Mouse (Mus musculus) right cerebral cortex, adult 2 months (tissue): ENCODE results near the gene Mpp2.

Experiments
- DNase-seq, 2 experiments: peaks; one replicate each; pipeline ENCODE4 v3.0.0; 2021 to 2022; ENCODE audit warnings: low spot score in 2 of 2

The Mpp2 gene

DNA sequence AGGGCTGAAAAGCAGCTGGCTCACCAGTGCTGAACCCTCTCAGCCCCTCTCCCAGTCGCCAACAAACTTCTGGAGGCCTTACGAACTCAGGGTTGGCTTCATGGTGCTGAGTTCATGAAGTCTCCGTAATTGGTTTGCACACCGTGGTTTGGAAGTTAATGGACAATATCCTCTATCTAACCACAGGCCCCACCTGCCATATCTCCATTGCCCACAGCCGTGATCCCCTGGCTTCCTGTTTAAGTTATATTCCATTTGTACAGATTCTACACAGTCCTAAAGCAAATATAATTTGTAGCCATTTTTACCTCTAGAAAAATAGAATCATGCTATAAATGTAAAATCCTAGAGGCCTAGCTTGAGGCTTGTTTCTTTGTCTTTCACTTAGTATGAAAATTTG, 15.6 kb downstream of the Mpp2 start:
- DNase-seq = no peak

DNA sequence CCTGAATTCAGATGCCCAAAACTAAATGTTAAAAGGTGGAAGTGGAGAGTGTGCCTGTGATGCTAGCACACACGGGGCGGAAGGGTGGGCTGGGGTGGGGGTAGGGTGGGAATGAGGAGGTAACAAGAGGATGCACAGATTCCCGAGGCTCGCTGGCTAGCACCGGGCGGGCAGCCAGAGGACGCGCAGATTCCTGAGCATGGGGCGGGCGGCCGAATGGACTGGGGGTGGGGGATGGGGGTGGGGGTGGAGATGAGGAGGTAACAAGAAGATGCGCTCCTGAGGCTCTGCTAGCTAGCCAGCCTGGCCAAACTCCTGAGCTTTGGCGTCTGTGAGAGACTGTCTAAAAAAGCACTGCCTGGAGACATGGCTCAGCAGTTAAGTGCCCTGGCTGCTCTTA, 17.9 kb downstream of the Mpp2 start:
- DNase-seq = no peak

DNA sequence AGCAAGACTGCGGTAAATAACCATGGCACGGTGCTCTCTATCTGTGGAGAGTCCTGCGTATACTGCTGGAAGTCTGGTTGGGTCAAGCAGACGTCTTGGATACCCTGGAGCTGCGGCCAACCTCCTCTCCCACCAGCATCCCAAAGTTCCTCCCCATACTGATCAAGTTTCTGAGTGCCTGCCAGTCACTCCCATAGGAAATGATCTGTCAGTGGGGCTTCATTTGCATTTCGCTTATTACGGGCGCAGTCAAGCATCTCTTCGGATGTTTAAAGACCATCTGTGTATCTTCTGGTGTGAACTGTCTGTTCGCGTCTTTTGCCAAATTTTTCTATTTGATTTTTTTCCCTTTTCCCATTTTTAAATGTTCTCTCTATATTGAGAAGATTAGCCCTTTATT, 18.7 kb downstream of the Mpp2 start:
- DNase-seq = no peak

DNA sequence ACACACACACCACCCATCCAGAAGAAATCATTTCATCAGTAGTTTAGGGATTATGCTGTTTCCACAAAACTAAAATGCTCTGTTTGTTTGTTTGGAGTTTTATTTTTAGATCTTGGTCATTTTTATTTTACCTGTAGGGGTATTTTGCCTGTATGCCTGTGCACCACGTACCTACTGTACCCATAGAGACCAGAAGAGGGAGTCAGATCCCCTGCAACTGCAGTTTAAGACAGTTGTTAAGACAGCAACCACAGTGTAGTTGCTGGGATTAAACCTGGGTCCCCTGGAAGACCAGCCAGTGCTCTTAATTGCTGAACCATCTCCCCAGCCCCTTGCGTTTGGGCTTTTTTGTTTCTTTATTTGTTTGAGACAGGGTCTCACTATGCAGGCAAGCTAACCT, 19.3 kb downstream of the Mpp2 start:
- DNase-seq = no peak

DNA sequence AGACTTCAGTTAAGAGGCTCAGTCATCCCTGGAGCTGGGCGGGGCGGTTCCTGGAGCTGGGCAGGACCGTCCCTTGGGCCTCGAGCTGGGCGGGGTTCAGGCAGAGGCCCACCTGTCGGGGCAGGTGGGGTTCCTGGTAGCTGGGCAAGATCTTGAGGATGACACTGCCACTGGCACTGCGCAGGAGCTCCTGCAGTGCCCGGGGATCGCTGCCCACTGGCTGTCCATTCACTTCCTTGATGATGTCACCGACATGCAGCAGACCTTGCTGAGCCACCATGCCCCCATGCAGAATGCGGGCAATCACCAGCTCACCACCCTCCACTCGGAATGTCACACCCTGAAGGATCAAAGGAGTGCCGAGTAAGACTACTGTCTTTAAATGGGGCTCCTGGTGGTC, 25.2 kb downstream of the Mpp2 start:
- DNase-seq = no peak

DNA sequence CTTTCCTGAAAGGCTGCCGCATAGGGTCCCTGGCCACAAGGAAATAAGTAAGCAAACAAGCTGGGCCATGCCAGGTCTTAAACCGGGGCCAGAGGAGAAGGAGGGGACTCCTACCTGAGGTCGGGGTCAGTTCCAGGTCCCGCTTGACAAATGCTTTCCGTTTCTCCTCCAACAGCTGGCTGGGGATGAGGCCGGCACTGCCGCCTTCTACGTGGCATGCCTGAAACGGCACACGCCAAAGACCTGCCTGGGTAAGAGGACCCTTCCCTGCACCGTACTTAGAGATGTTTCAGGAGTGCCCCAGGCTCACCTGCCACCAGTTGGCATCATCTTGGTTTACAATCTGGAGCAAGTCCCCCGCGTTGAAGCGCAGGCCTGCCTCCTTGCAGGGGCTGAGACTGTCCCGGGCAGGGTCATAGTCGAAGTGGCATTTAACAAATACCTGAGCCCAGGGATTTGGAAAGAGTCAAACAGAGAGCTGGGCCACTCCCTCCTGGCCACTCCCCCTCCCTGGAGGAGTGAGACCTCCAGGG, 26.3 kb downstream of the Mpp2 start:
- no peak for DNase-seq

DNA sequence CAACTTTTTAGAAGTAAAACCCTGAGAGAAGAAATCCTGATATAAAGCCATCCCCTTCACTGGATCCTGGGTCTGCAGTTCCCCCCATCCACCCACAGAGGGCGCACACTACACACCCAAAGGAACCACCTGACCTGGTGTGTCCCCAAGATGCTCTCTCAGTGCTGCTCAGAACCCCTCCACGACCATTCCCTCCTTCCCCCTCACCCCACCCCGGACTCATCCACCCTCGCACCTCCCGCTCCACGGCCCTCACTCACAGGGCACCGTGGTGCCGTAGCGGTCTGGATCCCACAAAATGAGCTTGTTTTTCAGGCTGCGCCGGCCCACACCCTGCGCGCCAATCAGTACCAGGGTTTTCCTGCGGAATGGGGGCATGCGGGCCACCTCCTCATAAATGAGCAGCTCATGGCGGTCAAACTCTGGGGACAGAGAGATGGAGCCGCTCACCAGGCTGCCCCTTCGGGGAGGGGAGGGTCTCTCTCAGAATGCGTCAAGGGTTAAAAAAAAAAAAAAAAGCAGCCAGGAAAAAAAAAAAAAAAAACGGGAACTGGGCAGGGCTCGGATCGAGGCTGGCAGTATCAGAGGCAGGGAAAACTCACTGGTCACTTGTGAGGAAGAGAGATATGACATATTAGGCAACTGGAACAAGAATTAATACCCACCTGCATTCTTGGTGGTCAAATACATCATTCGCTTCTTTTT, 26.9 kb downstream of the Mpp2 start:
- DNase-seq = peak; percentile 85

DNA sequence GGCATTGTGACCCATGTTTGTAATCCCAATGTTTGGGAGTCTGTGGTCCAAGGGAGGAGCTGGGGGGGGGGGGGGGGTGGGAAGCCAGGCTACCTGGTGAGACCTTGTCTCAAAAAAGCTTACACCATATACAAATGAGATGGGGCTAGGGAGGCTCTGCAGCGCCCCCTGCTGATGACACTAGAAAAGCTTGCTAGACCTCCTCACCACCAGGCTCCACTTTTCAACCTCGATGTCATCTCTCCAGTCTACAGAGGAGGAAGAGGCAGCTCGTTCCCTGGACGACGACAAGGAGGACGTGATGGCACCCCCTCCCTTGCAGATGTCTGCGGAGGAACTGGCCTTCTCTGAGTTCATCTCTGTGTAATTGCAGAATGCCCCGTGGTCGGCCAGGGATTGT, 34.5 kb downstream of the Mpp2 start:
- peak; percentile 43 to 58 for DNase-seq

DNA sequence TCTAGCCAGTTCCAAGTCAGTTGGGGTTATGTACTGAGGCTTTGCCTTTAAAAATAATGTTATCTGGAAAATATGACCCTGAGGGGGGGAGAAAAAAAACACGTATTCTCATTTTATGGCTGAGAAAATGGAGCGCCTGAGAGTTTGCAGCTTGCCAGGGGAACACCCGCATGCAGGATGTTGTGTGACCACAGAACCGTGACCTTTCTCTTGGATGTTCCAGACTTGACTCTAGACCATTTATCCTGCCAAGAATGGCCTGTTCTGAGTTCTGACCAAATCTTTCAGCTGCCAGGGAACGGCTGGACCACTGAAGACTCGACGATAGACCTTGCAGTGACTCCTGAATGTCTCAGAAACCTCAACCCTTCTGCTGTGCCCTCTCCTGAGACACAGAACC, 35.1 kb downstream of the Mpp2 start:
- no peak for DNase-seq

DNA sequence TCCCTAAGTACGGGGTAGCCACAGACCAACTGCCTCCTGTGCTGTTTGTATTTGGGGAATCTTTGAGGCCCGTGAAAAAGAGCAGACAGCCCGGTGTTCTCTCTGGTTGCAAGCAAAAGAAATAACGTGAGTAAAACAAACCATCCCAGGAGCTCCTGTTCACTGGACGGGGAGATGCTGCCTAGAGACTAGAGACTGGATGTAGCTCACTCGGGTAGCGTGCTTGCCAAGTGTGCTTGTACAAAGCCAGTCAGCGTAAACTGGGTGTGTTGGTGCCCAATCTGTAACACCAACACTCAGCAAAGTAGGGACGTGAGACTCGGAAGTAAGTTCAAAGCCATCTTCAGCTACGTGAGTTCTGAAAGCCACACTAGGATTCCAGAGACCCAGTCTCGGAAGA, 35.6 kb downstream of the Mpp2 start:
- no peak for DNase-seq

DNA sequence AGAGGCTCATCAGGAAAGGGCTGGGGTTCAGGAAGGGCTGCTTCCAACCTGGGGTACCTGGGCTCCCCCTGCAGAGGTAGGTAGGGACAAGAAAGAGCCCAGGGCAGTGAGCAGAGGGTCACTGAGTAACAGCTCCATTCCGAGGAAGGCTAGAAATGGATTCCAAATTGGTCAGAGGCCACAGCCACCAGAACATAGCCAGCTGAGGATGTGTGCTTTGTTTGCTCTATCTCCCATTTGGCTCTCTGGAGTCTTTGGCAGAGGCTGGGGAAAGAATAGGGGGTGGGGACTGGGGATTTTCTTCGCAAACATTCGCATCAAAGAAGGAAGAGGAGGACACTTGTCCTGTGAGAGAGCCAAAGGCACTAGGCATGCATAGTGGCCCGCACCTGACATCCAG, 36.4 kb downstream of the Mpp2 start:
- no peak for DNase-seq

DNA sequence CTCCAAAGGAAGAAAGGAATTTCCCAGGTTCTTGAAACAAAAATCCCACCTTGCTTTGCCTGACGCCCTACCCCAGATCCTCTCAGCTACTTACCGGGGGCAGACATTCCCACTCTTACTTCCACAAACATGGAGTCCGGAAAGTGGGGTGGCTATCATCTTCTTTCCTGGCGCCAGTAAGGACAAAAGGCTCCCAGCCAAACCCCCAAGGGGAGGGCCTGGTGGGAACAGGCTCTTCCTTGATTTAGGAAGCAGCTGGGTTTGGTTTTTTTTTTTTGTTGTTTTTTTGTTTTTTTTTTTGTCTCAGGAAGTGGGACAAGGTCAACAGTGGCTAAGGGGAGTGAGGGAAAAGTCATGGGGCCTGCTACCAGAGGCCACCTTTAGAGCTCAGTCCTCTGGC, 36.8 kb downstream of the Mpp2 start:
- no peak for DNase-seq

DNA sequence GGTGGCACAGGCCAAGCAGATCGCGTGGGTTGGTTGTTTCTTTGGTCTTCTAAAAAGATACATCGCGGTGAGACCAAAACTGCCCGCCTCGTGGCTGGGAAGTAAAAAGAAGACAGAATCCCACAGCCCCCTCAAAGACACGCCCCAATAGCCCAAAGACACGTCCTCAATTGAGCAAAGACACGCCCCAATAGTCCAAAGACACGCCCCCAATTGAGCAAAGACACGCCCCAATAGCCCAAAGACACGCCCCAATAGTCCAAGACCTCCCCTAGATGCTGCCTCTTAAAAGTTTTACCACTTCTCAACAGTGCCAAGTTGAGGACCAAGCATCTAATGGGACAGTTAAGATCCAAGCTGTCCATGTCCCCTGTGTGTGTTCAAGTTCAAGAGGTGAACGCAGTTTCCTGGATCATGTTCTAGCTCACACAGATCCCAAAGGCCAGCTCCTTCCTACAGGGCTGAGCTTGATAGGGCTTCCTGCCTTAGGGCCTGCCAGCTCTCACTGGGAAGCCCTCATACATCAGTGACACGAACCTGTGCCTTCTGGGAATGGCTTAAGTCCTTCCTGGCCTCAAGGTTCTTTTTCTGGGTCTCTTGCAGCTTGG, 38.3 kb downstream of the Mpp2 start:
- no peak for DNase-seq

DNA sequence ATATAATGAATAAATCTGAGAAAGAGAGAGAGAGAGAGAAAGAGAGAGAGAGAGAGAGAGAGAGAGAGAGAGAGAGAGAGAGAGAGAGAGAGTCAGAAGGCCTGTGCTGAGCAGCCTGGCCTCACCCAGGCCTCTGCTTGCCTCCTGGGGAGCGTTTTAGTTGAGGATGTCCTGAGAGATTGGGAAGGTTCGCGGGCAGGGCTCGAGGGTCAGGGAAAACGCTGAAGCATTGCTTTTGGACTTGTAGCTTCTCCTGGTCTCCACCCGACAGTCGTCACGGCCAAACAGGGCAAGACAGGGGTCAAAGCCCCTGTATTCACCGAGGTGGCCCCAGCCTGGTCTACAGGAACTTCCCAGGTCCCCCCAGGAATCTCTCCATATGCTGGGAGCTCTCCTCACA, 41.7 kb downstream of the Mpp2 start:
- no peak for DNase-seq

DNA sequence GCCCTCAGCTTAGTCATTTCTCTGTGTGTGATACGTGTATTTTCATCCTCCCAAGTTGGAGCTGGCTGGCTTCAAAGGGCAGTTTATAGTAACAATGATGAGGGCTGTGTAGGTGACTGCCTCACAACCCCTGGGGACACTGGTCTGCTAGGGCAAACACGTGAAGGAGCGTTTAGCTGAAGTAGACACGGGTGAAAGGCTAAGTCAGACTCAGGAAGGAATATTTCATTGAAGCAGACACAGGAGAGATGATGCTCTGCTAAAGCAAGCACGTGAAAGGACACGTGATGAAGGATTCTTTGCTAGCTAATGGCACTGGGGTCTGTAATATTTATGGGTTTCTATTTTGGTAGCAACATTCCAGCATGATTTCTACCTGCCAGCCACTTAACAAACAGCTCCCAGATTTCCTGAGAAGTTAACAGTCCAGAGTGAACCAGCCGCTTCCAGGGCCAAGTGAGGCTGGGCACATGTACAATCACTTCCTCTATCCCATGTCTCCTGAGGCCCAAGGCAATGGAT, 43.6 kb downstream of the Mpp2 start:
- DNase-seq = no peak

DNA sequence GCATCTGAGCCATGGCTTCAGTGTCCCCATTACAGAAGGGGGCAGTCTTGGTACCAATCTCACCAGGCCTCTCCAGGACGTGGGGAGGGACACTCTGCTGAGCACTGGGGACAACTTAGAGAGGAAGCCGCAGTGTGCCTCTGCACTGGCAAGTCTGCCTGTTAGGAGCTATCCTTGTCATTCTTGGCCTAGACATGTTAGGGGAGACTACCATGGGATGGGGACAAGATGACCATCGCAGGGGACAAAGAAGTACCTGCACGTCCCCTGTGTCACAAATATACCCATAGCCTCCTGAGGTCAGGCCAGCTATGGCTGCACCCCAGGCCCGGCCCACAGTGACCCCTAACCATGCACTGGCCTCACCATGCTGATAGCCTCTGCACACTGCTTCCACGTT, 44.9 kb downstream of the Mpp2 start:
- DNase-seq = no peak

DNA sequence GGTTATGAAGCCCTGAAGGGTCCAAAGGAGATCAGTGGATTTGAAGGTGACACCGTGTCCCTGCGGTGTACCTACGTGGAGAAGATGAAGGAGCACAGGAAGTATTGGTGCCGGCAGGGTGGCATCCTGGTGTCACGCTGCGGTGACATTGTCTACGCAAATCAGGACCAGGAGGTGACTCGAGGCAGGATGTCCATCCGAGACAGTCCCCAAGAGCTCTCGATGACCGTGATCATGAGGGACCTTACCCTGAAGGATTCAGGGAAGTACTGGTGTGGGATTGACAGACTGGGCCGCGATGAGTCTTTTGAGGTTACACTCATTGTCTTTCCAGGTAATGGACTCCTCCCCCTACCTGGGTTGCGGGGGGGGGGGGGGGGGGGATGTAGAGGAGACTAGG, 45.3 kb downstream of the Mpp2 start:
- DNase-seq = no peak

DNA sequence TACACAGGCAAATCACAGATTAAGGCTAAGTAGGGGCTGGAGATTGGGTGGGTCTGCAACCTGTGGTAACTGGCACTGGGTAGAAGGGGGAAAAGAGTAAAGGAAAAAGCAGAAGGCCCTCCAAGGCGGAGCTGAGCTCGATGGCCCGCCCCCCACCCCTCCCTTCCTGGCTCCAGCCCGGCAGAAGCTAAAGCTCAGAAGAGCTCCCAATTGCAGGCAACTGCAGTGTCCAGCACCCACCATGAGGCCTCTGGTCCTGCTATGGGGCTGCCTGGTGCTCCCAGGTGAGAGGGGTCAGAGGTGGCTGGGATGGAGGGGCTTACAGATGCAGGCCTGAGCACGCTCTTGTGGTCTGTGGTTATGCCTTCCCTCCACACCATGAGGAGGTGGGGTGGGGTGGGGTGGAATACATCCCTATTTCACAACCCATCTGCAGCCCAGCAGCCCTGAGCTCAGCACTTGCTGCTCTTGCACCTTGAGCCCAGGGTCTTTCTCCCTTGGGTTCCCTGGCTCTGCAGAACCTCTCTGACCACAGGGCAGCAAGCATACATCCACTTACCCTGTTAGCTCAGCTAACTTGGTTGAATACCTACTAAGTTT, 46.9 kb downstream of the Mpp2 start, which contains the start of gene Cd300lg:
TSS of gene Cd300lg (plus strand) at position 160 of the 600 bp plus-strand sequence.
- no peak for DNase-seq

DNA sequence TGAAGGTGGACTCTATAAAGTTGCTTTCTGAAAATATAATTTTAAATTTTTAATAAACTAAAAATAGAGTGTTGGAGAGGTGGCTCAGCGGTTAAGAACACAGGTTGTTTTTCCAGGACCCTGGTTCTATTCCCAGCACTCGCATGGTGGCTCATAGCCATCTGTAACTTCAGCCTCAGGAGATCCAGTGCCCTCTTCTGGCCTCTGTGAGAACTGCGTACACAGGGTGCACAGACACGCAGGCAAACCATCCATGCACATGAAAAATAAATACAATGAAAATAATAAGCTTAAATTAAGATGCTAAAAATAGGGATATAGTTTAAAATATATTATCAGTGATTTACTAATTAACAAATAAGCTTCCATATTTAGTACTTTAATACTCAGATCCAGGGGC, 47.7 kb downstream of the Mpp2 start:
- DNase-seq = no peak

DNA sequence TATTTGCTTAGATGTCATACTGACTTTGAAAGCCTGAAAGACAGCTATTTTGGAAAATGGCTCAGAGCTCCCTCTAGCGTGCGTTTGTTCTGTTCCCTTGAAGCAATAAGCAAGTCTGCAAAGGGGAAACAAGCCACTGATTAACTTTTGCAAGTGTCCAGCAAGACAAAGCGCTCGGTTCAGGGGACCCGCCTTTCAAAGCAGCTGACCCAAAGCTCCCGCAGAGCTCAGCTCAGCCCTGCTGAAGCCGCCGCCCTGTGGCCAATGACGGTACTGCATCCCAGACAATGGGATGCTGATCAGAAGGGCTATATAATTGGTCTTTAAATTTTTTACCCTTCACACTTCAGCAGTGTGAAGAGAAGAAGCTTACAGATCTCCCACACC, 48.2 kb downstream of the Mpp2 start:
- peak; percentile 70 to 77 for DNase-seq

DNA sequence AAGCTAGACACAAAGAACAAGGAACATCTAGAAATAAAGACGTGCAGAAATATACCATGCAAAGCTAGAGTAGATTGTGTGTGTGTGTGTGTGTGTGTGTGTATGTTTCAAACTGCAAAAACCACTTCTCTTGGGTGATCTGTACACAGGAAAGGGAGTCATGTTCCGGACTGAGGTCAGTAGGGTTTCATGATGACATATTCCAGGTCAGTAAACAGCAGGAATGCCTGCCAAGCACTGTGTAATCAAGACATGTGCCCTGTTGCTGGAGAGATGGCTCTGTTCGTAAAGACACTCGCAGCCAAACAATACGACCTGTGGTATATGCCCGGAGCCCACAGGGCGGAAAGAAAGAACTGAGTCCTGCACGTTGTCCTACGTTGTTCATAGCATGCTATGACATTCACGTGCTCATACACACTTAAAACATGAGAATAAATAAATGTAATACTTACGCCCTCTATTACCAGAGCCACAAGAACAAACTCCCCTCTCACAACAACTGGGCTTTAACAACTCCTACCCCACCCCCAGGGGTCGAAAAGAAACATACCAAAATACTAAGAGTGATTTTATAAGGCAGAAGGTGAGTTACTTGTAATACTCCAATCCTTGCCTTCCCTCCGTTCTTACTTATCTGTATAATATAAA, 48.7 kb downstream of the Mpp2 start:
- DNase-seq = no peak

DNA sequence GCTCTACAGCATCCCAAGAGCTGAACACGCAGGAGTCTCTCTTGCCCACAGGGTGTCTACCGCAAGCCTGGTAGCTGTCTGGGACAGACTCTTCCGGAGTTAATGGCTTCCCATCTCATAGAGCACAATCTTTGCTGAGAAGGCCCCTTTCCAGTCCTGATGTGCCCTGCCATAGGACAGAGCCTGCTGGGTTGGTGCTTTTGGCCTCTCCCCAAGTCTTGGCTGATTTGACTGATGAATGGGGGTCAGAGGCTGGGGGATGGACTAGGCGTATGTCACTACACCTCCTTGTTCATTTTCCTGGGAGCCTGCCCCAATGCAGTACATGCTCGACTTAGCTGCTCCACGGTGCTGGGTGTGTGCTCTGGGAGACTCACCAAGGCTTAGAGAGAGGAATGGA, 50.5 kb downstream of the Mpp2 start:
- DNase-seq = no peak
